Mouse (Mus musculus): ENCODE results near the gene Celsr1. TPM values are rescaled to one million over a fixed set of nuclear protein-coding genes. Genes with fewer than 3 reads are reported as not detected.
"Not testable (repeated sequence)": the region's sequence is repeated elsewhere in the genome, so short reads cannot be mapped to it uniquely, and the experiment has no call there.

Celsr1 gene
- polyA plus RNA-seq, 1 experiment, result 2.9 TPM

- 85% methylated on average over 4 of the region's 4 CpGs for WGBS
- H3K4me1 ChIP-seq (ENCODE audit: control insufficient read depth, insufficient read depth, insufficient read length, low read length), result 0 out of 2 replicates have a peak, but pooled peaks cover 2% of the 10 kb centered on the region
- no peak for TF ChIP-seq CTCF (IDR thresholded peaks at IDR 0.05; ENCODE audit: extremely low read depth, insufficient read length, insufficient replicate concordance, low read depth, low read length)
- no peak for TF ChIP-seq POLR2A (IDR thresholded peaks at IDR 0.05; ENCODE audit: low read depth, low read length)
- H3K27ac ChIP-seq (ENCODE audit: insufficient read depth, low read depth, low read length), result no peak overlapping the region
- peaks cover 52% of the 10 kb centered on the region for H3K36me3 ChIP-seq (ENCODE audit: control insufficient read depth, insufficient read depth, low read length)
- no peak overlapping the region for H3K4me3 ChIP-seq (ENCODE audit: low read depth, low read length)
- H3K27me3 ChIP-seq (ENCODE audit: control insufficient read depth, insufficient read depth, low read length), result no peaks in the 10 kb centered on the region
Measured at GRCm38 (mm10) chr15:85889235-85889634, 144.3 kb downstream of the Celsr1 start.

DNA sequence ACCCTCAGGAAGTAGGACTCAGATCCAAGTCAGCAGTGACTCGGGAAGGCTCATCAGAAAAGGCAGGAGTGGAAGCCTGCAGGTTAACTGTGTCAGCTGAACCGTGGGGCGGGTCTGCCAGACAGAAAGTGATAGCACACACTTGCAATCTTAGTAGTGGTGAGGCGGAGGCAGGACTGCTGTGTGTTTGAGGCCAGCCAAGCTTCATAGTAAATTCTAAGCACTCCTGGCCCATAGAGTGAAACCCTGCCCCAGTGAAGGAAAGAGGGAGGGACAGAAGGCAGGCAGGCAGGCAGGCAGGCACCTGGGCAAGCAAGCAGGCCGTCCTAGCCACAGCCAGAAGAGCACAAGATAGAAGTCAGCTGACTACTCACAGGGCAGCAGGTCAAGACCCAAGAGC lies 148.0 kb downstream of the Celsr1 start:
- no peaks in the 10 kb centered on the region for H3K27me3 ChIP-seq (ENCODE audit: control insufficient read depth, insufficient read depth, low read length)
- no peak overlapping the region for H3K4me3 ChIP-seq (ENCODE audit: low read depth, low read length)
- no peak overlapping the region for H3K27ac ChIP-seq (ENCODE audit: insufficient read depth, low read depth, low read length)
- H3K4me1 ChIP-seq (ENCODE audit: control insufficient read depth, insufficient read depth, insufficient read length, low read length), result 0 out of 2 replicates have a peak, but pooled peaks cover 2% of the 10 kb centered on the region
- WGBS, result 80% methylated on average over 5 of the region's 5 CpGs
- TF ChIP-seq POLR2A (IDR thresholded peaks at IDR 0.05; ENCODE audit: low read depth, low read length) (no peak), CTCF (IDR thresholded peaks at IDR 0.05; ENCODE audit: extremely low read depth, insufficient read length, insufficient replicate concordance, low read depth, low read length) (no peak)
- peaks cover 32% of the 10 kb centered on the region for H3K36me3 ChIP-seq (ENCODE audit: control insufficient read depth, insufficient read depth, low read length)

DNA sequence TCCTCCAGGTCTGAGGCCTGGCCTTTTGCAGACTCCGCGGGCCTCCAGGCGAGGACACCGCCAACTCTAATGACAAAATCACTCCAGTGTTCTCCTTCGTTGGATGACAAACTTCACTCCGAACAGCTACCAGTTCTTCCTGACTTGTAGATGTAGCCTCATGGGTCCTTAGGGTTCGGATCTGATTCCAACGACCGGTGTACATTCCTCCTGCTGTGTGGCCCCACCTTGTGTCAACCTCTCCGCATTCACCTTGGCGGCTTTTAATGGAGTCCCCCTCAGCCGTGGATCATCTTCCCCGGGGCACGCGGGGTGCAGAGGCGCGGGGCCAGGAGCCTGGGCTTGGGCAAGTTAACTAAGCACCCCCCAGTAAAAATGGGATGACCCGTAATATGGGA lies 154.1 kb downstream of the Celsr1 start:
- H3K4me3 ChIP-seq (ENCODE audit: low read depth, low read length), result peak overlapping the region; percentile 86
- under 1% methylated on average over 18 of the region's 18 CpGs for WGBS
- no peak for TF ChIP-seq POLR2A (IDR thresholded peaks at IDR 0.05; ENCODE audit: low read depth, low read length)
- no peak for TF ChIP-seq CTCF (IDR thresholded peaks at IDR 0.05; ENCODE audit: extremely low read depth, insufficient read length, insufficient replicate concordance, low read depth, low read length)
- H3K27me3 ChIP-seq (ENCODE audit: control insufficient read depth, insufficient read depth, low read length), result no peaks in the 10 kb centered on the region
- peaks cover 5% of the 10 kb centered on the region; the same call in 1 of the 2 replicates for H3K4me1 ChIP-seq (ENCODE audit: control insufficient read depth, insufficient read depth, insufficient read length, low read length)
- H3K36me3 ChIP-seq (ENCODE audit: control insufficient read depth, insufficient read depth, low read length), result peaks cover 6% of the 10 kb centered on the region
- peak overlapping the region; percentile 59 for H3K27ac ChIP-seq (ENCODE audit: insufficient read depth, low read depth, low read length)

DNA sequence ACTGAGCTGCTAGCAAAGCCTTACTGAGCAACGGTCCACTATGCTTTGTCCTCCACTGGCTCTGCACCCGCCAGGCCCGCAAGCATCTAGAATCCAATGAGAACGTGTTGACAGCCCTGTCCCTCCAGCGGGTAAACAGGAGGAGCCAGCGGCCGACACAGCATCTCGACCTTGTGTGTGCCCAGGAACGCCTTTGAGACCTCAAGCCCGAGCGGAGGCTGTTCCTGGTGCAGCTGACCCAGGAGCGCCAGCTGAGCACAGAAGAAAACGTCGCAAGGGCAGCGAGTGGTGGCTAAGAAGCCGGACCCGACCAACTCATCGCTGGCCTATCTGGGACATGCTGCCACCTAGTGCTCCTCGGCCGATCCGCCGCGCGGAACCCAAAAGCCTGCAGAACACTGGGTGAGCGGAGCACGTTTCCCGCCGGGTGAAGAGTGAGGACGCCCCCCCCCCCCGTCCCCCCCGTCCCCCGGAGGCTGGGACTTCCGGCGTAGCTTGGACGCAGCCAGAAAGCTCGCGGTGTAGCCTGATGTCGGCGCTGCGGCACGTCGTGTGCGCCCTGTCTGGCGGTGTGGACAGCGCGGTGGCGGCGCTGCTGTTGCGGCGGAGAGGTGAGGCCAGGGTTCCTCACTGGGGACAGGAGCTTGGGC lies 154.6 kb downstream of the Celsr1 start, which contains the start of gene Trmu:
TSS of gene Trmu (plus strand) at position 465 of the 650 bp plus-strand sequence.
- peaks cover 6% of the 10 kb centered on the region; the same call in 1 of the 2 replicates for H3K36me3 ChIP-seq (ENCODE audit: control insufficient read depth, insufficient read depth, low read length)
- H3K4me3 ChIP-seq (ENCODE audit: low read depth, low read length), result peak within 1 kb of the TSS; percentile 86
- peaks cover 5% of the 10 kb centered on the region; the same call in 1 of the 2 replicates for H3K4me1 ChIP-seq (ENCODE audit: control insufficient read depth, insufficient read depth, insufficient read length, low read length)
- TF ChIP-seq CTCF (IDR thresholded peaks at IDR 0.05; ENCODE audit: extremely low read depth, insufficient read length, insufficient replicate concordance, low read depth, low read length), result peak; percentile 55; the same call in 1 of the 2 replicates
- peak; percentile 55; the same call in 1 of the 2 replicates for TF ChIP-seq POLR2A (IDR thresholded peaks at IDR 0.05; ENCODE audit: low read depth, low read length)
- H3K27ac ChIP-seq (ENCODE audit: insufficient read depth, low read depth, low read length), result peak within 1 kb of the TSS; percentile 59
- WGBS, result under 1% methylated on average over 49 of the region's 50 CpGs
- no peaks in the 10 kb centered on the region for H3K27me3 ChIP-seq (ENCODE audit: control insufficient read depth, insufficient read depth, low read length)

GRCm38 (mm10) chr15:85877336-85877735 lies 156.2 kb downstream of the Celsr1 start:
- Histone ChIP-seq H3K36me3 (ENCODE audit: control insufficient read depth, insufficient read depth, low read length) (peaks cover under 1% of the 10 kb centered on the region; the same call in 1 of the 2 replicates), H3K4me1 (ENCODE audit: control insufficient read depth, insufficient read depth, insufficient read length, low read length) (peaks cover 5% of the 10 kb centered on the region; the same call in 1 of the 2 replicates), H3K4me3 (ENCODE audit: low read depth, low read length) (no peak overlapping the region), H3K27ac (ENCODE audit: insufficient read depth, low read depth, low read length) (no peak overlapping the region), H3K27me3 (ENCODE audit: control insufficient read depth, insufficient read depth, low read length) (no peaks in the 10 kb centered on the region)
- WGBS, result 94% methylated on average over 7 of the region's 7 CpGs
- TF ChIP-seq CTCF (IDR thresholded peaks at IDR 0.05; ENCODE audit: extremely low read depth, insufficient read length, insufficient replicate concordance, low read depth, low read length) (no peak), POLR2A (IDR thresholded peaks at IDR 0.05; ENCODE audit: low read depth, low read length) (no peak)

GRCm38 (mm10) chr15:85867696-85868095 lies 165.9 kb downstream of the Celsr1 start:
- Histone ChIP-seq H3K27me3 (ENCODE audit: control insufficient read depth, insufficient read depth, low read length) (no peaks in the 10 kb centered on the region), H3K4me1 (ENCODE audit: control insufficient read depth, insufficient read depth, insufficient read length, low read length) (no peaks in the 10 kb centered on the region), H3K27ac (ENCODE audit: insufficient read depth, low read depth, low read length) (no peak overlapping the region), H3K4me3 (ENCODE audit: low read depth, low read length) (no peak overlapping the region), H3K36me3 (ENCODE audit: control insufficient read depth, insufficient read depth, low read length) (peaks cover 17% of the 10 kb centered on the region)
- 31% methylated on average over 6 of the region's 6 CpGs for WGBS
- no peak for TF ChIP-seq POLR2A (IDR thresholded peaks at IDR 0.05; ENCODE audit: low read depth, low read length)
- TF ChIP-seq CTCF (IDR thresholded peaks at IDR 0.05; ENCODE audit: extremely low read depth, insufficient read length, insufficient replicate concordance, low read depth, low read length), result peak; percentile 92; the same call in 1 of the 2 replicates

GRCm38 (mm10) chr15:85865913-85866312 lies 167.7 kb downstream of the Celsr1 start:
- not testable (repeated sequence) for H3K27ac ChIP-seq (ENCODE audit: insufficient read depth, low read depth, low read length); H3K4me3 ChIP-seq (ENCODE audit: low read depth, low read length); H3K27me3 ChIP-seq (ENCODE audit: control insufficient read depth, insufficient read depth, low read length); H3K4me1 ChIP-seq (ENCODE audit: control insufficient read depth, insufficient read depth, insufficient read length, low read length)
- H3K36me3 ChIP-seq (ENCODE audit: control insufficient read depth, insufficient read depth, low read length), result peaks cover 20% of the 10 kb centered on the region
- 97% methylated on average over 7 of the region's 7 CpGs for WGBS
